Mouse (Mus musculus) G1E (cell line): ENCODE measurements around the gene Gm1604a.
"Not testable (repeated sequence)": the region's sequence is repeated elsewhere in the genome, so short reads cannot be mapped to it uniquely, and the experiment has no call there.

ENCODE experiments used
- CTCF ChIP-seq: IDR thresholded peaks from 2 replicates; pipeline ENCODE4 v1.5.1; 2012; ENCODE audit warnings: low read depth, low read length, inconsistent platforms, mixed read lengths
- GATA1 ChIP-seq: IDR thresholded peaks from 2 replicates; pipeline ENCODE4 v1.6.1; 2012; ENCODE audit warnings: borderline replicate concordance, low read length, inconsistent platforms, mixed read lengths

- TF ChIP-seq CTCF, GATA1: not testable (repeated sequence)
These were observed 44.3 kb downstream of the Gm1604a start for GRCm38 (mm10) chr17:7069561-7070240.
